Mouse (Mus musculus) lung, embryonic 16.5 days (tissue): Measurements from ENCODE around the gene Pax2. TPM values are rescaled to one million over a fixed set of nuclear protein-coding genes. Genes with fewer than 3 reads are reported as not detected.
"Not testable (repeated sequence)": the region's sequence is repeated elsewhere in the genome, so short reads cannot be mapped to it uniquely, and the experiment has no call there.

Experiments used
- ATAC-seq: fragments of 200-750 bp; cut with Nextera tagmentation; 2 replicates; pipeline ENCODE4 v1.8.0; 2017; ENCODE audit warnings: low read depth, mild to moderate bottlenecking, moderate library complexity
- H3K27ac ChIP-seq: fragments of 300-500 bp; sonication (generic); 2 replicates; pipeline ENCODE4 v1.5.1; 2014; ENCODE audit warnings: mild to moderate bottlenecking, control low read depth, low read length
- H3K27me3 ChIP-seq: fragments of 300-500 bp; sonication (generic); 2 replicates; pipeline ENCODE4 v1.6.1; 2014; ENCODE audit warnings: low read depth, low read length, mixed read lengths; ENCODE audit not compliant: control insufficient read depth, insufficient read depth
- H3K36me3 ChIP-seq: fragments of 300-500 bp; sonication (generic); 2 replicates; pipeline ENCODE4 v1.6.1; 2014; ENCODE audit warnings: low read length; ENCODE audit not compliant: control insufficient read depth, insufficient read depth
- H3K4me1 ChIP-seq: fragments of 300-500 bp; sonication (generic); replicated peaks from 2 replicates; pipeline ENCODE4 v1.6.1; 2014; ENCODE audit warnings: low read length, mixed read lengths; ENCODE audit not compliant: control insufficient read depth, insufficient read depth
- H3K4me2 ChIP-seq: fragments of 300-500 bp; sonication (generic); 2 replicates; pipeline ENCODE4 v1.6.1; 2014; ENCODE audit warnings: low read depth, low read length, control low read depth
- H3K4me3 ChIP-seq: fragments of 300-500 bp; sonication (generic); 2 replicates; pipeline ENCODE4 v1.5.1; 2014; ENCODE audit warnings: mild to moderate bottlenecking, low read length, control low read depth
- H3K9ac ChIP-seq: fragments of 300-500 bp; sonication (generic); 2 replicates; pipeline ENCODE4 v1.6.1; 2014; ENCODE audit warnings: low read length, control low read depth
- H3K9me3 ChIP-seq: fragments of 300-500 bp; sonication (generic); 2 replicates; pipeline ENCODE4 v1.6.1; 2016; ENCODE audit warnings: low read length; ENCODE audit not compliant: control insufficient read depth
- WGBS: fragments of 180-500 bp; shearing (Covaris S2); extraction: QIAGEN DNeasy Blood & Tissue Kit; methylation state at CpG from one replicate; pipeline ENCODE4 v1.1.7; 2014; 5-methylcytosine and 5-hydroxymethylcytosine counted together
- polyA plus RNA-seq: library from polyadenylated mRNA; unstranded; fragments of >200 nt; fragmentation: Nextera tagmentation; extraction: Ambion mirVana; gene quantifications from 2 replicates; pipeline ENCODE4 v1.2.1, GENCODE M21; 2015

The Pax2 gene
- polyA plus RNA-seq, 1 experiment from 2014 or later: not detected

- Histone ChIP-seq H3K4me2 (no peak overlapping the region), H3K4me3 (no peak overlapping the region), H3K9ac (no peak overlapping the region), H3K4me1 (peaks cover 26% of the 10 kb centered on the region), H3K9me3 (no peaks in the 10 kb centered on the region), H3K27me3 (peaks cover 66% of the 10 kb centered on the region), H3K36me3 (no peaks in the 10 kb centered on the region), H3K27ac (no peak overlapping the region)
- ATAC-seq: no peak
- WGBS: 13% methylated on average over 9 of the region's 9 CpGs
Observed at GRCm38 (mm10) chr19:44838321-44838720, 82.5 kb downstream of the Pax2 start.

- ATAC-seq: not testable (repeated sequence)
- 87% methylated on average over 15 of the region's 15 CpGs for WGBS
Observed at GRCm38 (mm10) chr19:44842661-44843060, 86.8 kb downstream of the Pax2 start.

GRCm38 (mm10) chr19:44849465-44849864 is 93.6 kb downstream of the Pax2 start:
- Histone ChIP-seq H3K9me3 (no peaks in the 10 kb centered on the region), H3K27me3 (no peaks in the 10 kb centered on the region; the same call in 1 of the 2 replicates), H3K9ac (no peak overlapping the region), H3K27ac (no peak overlapping the region), H3K36me3 (no peaks in the 10 kb centered on the region), H3K4me1 (no peaks in the 10 kb centered on the region), H3K4me3 (no peak overlapping the region), H3K4me2 (no peak overlapping the region)
- WGBS: 80% methylated on average over 12 of the region's 12 CpGs
- no peak for ATAC-seq

More at GRCm38 (mm10) chr19:44842661-44843060, 86.8 kb downstream of the Pax2 start:
- not testable (repeated sequence) for H3K4me1 ChIP-seq, H3K9ac ChIP-seq, H3K9me3 ChIP-seq, H3K4me3 ChIP-seq, H3K4me2 ChIP-seq, H3K27ac ChIP-seq, H3K36me3 ChIP-seq
- H3K27me3 ChIP-seq: peaks cover 22% of the 10 kb centered on the region

- no peak for ATAC-seq
- Histone ChIP-seq H3K4me2 (no peak overlapping the region), H3K4me3 (no peak overlapping the region), H3K27me3 (no peaks in the 10 kb centered on the region), H3K9ac (no peak overlapping the region), H3K9me3 (no peaks in the 10 kb centered on the region; the same call in 1 of the 2 replicates), H3K4me1 (no peaks in the 10 kb centered on the region), H3K27ac (no peak overlapping the region), H3K36me3 (no peaks in the 10 kb centered on the region)
- WGBS: 76% methylated on average over 1 of the region's 1 CpGs
Observed at GRCm38 (mm10) chr19:44858671-44859070, 102.8 kb downstream of the Pax2 start.

- no peak overlapping the region for H3K9ac ChIP-seq
- no peaks in the 10 kb centered on the region for H3K9me3 ChIP-seq
- H3K4me1 ChIP-seq: no peaks in the 10 kb centered on the region
- no peak overlapping the region for H3K4me3 ChIP-seq
- H3K36me3 ChIP-seq: no peaks in the 10 kb centered on the region
- 60% methylated on average over 2 of the region's 2 CpGs for WGBS
- H3K27ac ChIP-seq: no peak overlapping the region
- no peak for ATAC-seq
- no peaks in the 10 kb centered on the region for H3K27me3 ChIP-seq
- H3K4me2 ChIP-seq: no peak overlapping the region
Observed at GRCm38 (mm10) chr19:44868766-44869165, 112.9 kb downstream of the Pax2 start.

- no peak for ATAC-seq
- H3K27me3 ChIP-seq: no peaks in the 10 kb centered on the region
- no peak overlapping the region for H3K9ac ChIP-seq
- H3K9me3 ChIP-seq: no peaks in the 10 kb centered on the region
- H3K4me1 ChIP-seq: no peaks in the 10 kb centered on the region
- no peaks in the 10 kb centered on the region for H3K36me3 ChIP-seq
- H3K4me2 ChIP-seq: no peak overlapping the region
- H3K27ac ChIP-seq: no peak overlapping the region
- WGBS: 60% methylated on average over 15 of the region's 15 CpGs
- no peak overlapping the region for H3K4me3 ChIP-seq
Observed at GRCm38 (mm10) chr19:44874186-44874898, 118.5 kb downstream of the Pax2 start.

GRCm38 (mm10) chr19:44874928-44875327 is 119.1 kb downstream of the Pax2 start:
- no peak for ATAC-seq
- H3K36me3 ChIP-seq: no peaks in the 10 kb centered on the region
- no peaks in the 10 kb centered on the region for H3K4me1 ChIP-seq
- H3K27me3 ChIP-seq: no peaks in the 10 kb centered on the region
- H3K4me3 ChIP-seq: no peak overlapping the region
- no peak overlapping the region for H3K9ac ChIP-seq
- H3K4me2 ChIP-seq: no peak overlapping the region
- H3K9me3 ChIP-seq: no peaks in the 10 kb centered on the region
- 19% methylated on average over 6 of the region's 6 CpGs for WGBS
- no peak overlapping the region for H3K27ac ChIP-seq

- ATAC-seq: no peak
- no peak overlapping the region for H3K27ac ChIP-seq
Observed at GRCm38 (mm10) chr19:44875718-44876117, 119.9 kb downstream of the Pax2 start.

GRCm38 (mm10) chr19:44876529-44876928 is 120.7 kb downstream of the Pax2 start:
- Histone ChIP-seq H3K4me1 (no peaks in the 10 kb centered on the region), H3K27me3 (peaks cover 2% of the 10 kb centered on the region; the same call in 1 of the 2 replicates), H3K36me3 (no peaks in the 10 kb centered on the region), H3K27ac (no peak overlapping the region), H3K4me3 (no peak overlapping the region), H3K9me3 (no peaks in the 10 kb centered on the region), H3K9ac (no peak overlapping the region), H3K4me2 (no peak overlapping the region)
- WGBS: 83% methylated on average over 7 of the region's 7 CpGs
- no peak for ATAC-seq

More at GRCm38 (mm10) chr19:44875718-44876117, 119.9 kb downstream of the Pax2 start:
- WGBS: 63% methylated on average over 1 of the region's 1 CpGs
- no peak overlapping the region for H3K4me3 ChIP-seq
- H3K36me3 ChIP-seq: no peaks in the 10 kb centered on the region
- no peaks in the 10 kb centered on the region for H3K4me1 ChIP-seq
- no peak overlapping the region for H3K4me2 ChIP-seq
- H3K9ac ChIP-seq: no peak overlapping the region
- no peaks in the 10 kb centered on the region; the same call in 1 of the 2 replicates for H3K27me3 ChIP-seq
- no peaks in the 10 kb centered on the region for H3K9me3 ChIP-seq
